Mouse (Mus musculus) neural tube, embryonic 12.5 days (tissue): ENCODE results near the gene Nfkb1. TPM values are rescaled to one million over a fixed set of nuclear protein-coding genes. Genes with fewer than 3 reads are reported as not detected.

Experiments
- ATAC-seq: fragments of 200-750 bp; cut with Nextera tagmentation; 2 replicates; pipeline ENCODE4 v1.8.0; 2017; ENCODE audit warnings: low read depth, mild to moderate bottlenecking, moderate TSS enrichment, moderate library complexity; ENCODE audit not compliant: low FRiP score
- H3K27ac ChIP-seq: fragments of 300-500 bp; sonication (generic); 2 replicates; pipeline ENCODE4 v1.5.1; 2016
- H3K27me3 ChIP-seq: fragments of 300-500 bp; sonication (generic); replicated peaks from 2 replicates; pipeline ENCODE4 v1.6.1; 2016; ENCODE audit warnings: mild to moderate bottlenecking
- H3K36me3 ChIP-seq: fragments of 300-500 bp; sonication (generic); 2 replicates; pipeline ENCODE4 v1.6.1; 2016; ENCODE audit warnings: mild to moderate bottlenecking
- H3K4me1 ChIP-seq: fragments of 300-500 bp; sonication (generic); 2 replicates; pipeline ENCODE4 v1.6.1; 2016
- H3K4me2 ChIP-seq: fragments of 300-500 bp; sonication (generic); replicated peaks from 2 replicates; pipeline ENCODE4 v1.6.1; 2016; ENCODE audit warnings: mild to moderate bottlenecking
- H3K4me3 ChIP-seq: fragments of 300-500 bp; sonication (generic); 2 replicates; pipeline ENCODE4 v1.5.1; 2016
- H3K9ac ChIP-seq: fragments of 300-500 bp; sonication (generic); 2 replicates; pipeline ENCODE4 v1.6.1; 2016; ENCODE audit warnings: mild to moderate bottlenecking
- H3K9me3 ChIP-seq: fragments of 300-500 bp; sonication (generic); 2 replicates; pipeline ENCODE4 v1.6.1; 2016; ENCODE audit warnings: mild to moderate bottlenecking
- WGBS: fragments of 180-500 bp; shearing (Covaris S2); methylation state at CpG from one replicate; pipeline ENCODE4 v1.1.7; 2016; 5-methylcytosine and 5-hydroxymethylcytosine counted together
- polyA plus RNA-seq: library from polyadenylated mRNA; unstranded; fragments of >200 nt; fragmentation: Nextera tagmentation; extraction: Ambion mirVana; gene quantifications from 2 replicates; pipeline ENCODE4 v1.2.1, GENCODE M21; 2016

Nfkb1 gene
- polyA plus RNA-seq, 1 experiment from 2014 or later = 12.1 TPM

DNA sequence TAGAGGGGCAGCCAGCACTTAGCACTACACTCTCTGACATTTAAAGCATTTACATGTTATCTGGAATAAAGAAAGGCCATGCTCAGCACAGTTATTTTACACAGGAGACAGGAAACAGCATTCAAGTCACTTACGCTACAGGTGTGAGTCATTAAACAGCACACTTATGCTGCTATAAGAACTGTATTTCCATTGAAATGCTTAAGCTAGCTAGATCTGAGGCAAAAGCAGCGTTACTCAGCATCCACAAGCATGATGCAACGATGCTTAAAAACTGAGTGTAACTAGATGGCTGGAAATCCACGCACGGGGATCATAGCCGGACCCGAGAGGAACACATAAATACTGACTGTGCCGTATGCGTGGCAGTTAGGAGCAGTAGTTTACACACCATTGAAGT, 84.3 kb downstream of the Nfkb1 start:
- Histone ChIP-seq H3K9me3 (no peaks in the 10 kb centered on the region), H3K4me3 (no peak overlapping the region), H3K4me2 (no peak overlapping the region), H3K27me3 (no peaks in the 10 kb centered on the region), H3K27ac (no peak overlapping the region), H3K36me3 (peaks cover 37% of the 10 kb centered on the region), H3K9ac (no peak overlapping the region), H3K4me1 (no peaks in the 10 kb centered on the region)
- no peak for ATAC-seq
- WGBS = 93% methylated on average over 9 of the region's 9 CpGs

GRCm38 (mm10) chr3:135606592-135606991, 84.8 kb downstream of the Nfkb1 start:
- no peak overlapping the region for H3K9ac ChIP-seq
- H3K4me2 ChIP-seq = no peak overlapping the region
- H3K9me3 ChIP-seq = no peaks in the 10 kb centered on the region
- H3K36me3 ChIP-seq = peaks cover 38% of the 10 kb centered on the region
- H3K27ac ChIP-seq = no peak overlapping the region
- no peaks in the 10 kb centered on the region for H3K4me1 ChIP-seq
- 87% methylated on average over 8 of the region's 8 CpGs for WGBS
- no peak for ATAC-seq
- H3K4me3 ChIP-seq = no peak overlapping the region
- H3K27me3 ChIP-seq = no peaks in the 10 kb centered on the region

- no peak overlapping the region for H3K4me2 ChIP-seq
- H3K4me1 ChIP-seq = no peaks in the 10 kb centered on the region
- H3K9ac ChIP-seq = no peak overlapping the region
- H3K4me3 ChIP-seq = no peak overlapping the region
- H3K27me3 ChIP-seq = no peaks in the 10 kb centered on the region
- no peak overlapping the region for H3K27ac ChIP-seq
- H3K9me3 ChIP-seq = no peaks in the 10 kb centered on the region
- 89% methylated on average over 4 of the region's 4 CpGs for WGBS
- ATAC-seq = no peak
- H3K36me3 ChIP-seq = peaks cover 41% of the 10 kb centered on the region
Measured at GRCm38 (mm10) chr3:135605474-135605873, 85.9 kb downstream of the Nfkb1 start.

DNA sequence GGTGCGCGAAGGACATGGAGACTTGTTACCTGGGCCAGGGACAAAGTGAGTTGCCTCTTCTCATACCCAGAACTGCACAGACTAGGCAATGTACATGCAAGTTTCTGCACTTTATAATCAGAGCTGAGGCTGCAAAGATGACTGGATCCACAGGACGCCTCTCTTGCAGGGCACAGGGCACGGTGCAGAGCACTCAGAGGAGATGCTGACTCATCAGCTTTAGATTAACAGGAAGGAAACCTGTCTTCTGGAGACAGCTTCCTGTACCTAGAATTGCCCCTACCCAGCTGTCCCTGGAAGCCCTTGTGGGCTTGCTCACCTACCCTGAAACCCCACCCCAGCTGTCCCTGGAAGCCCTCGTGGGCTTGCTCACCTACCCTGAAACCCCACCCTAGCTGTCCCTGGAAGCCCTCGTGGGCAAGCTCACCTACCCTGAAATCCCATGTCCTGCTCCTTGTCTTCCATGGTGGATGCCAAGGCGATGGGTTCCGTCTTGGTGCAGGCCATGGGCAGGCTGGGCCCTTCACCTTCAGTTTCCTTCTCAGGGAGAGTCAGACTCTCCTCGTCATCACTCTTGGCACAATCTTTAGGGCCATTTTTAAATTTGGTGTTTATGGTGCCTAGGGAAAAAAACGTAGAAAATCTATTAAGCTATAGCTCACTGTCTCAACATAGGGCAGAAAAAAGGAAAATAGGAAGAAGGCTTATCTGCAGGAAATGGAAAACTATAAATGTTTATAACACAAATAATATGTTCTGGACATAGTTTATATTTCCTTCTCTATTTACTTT, 86.5 kb downstream of the Nfkb1 start:
- Histone ChIP-seq H3K4me2 (no peak overlapping the region), H3K4me1 (no peaks in the 10 kb centered on the region), H3K9ac (no peak overlapping the region), H3K27ac (no peak overlapping the region), H3K36me3 (peaks cover 44% of the 10 kb centered on the region), H3K4me3 (no peak overlapping the region), H3K27me3 (no peaks in the 10 kb centered on the region), H3K9me3 (no peaks in the 10 kb centered on the region)
- 92% methylated on average over 10 of the region's 10 CpGs for WGBS
- no peak for ATAC-seq

- Histone ChIP-seq H3K36me3 (peaks cover 44% of the 10 kb centered on the region), H3K9ac (no peak overlapping the region), H3K27ac (no peak overlapping the region), H3K4me2 (no peak overlapping the region), H3K27me3 (no peaks in the 10 kb centered on the region), H3K4me3 (no peak overlapping the region), H3K9me3 (no peaks in the 10 kb centered on the region), H3K4me1 (no peaks in the 10 kb centered on the region)
- ATAC-seq = no peak
- WGBS = 87% methylated on average over 10 of the region's 10 CpGs
Measured at GRCm38 (mm10) chr3:135602731-135603130, 88.6 kb downstream of the Nfkb1 start.

- no peak overlapping the region for H3K4me2 ChIP-seq
- H3K27me3 ChIP-seq = no peaks in the 10 kb centered on the region
- no peaks in the 10 kb centered on the region for H3K4me1 ChIP-seq
- no peak overlapping the region for H3K9ac ChIP-seq
- H3K36me3 ChIP-seq = peaks cover 37% of the 10 kb centered on the region
- ATAC-seq = no peak
- no peak overlapping the region for H3K4me3 ChIP-seq
- 86% methylated on average over 3 of the region's 3 CpGs for WGBS
- H3K27ac ChIP-seq = no peak overlapping the region
- H3K9me3 ChIP-seq = no peaks in the 10 kb centered on the region
Measured at GRCm38 (mm10) chr3:135598355-135598754, 93.0 kb downstream of the Nfkb1 start.

DNA sequence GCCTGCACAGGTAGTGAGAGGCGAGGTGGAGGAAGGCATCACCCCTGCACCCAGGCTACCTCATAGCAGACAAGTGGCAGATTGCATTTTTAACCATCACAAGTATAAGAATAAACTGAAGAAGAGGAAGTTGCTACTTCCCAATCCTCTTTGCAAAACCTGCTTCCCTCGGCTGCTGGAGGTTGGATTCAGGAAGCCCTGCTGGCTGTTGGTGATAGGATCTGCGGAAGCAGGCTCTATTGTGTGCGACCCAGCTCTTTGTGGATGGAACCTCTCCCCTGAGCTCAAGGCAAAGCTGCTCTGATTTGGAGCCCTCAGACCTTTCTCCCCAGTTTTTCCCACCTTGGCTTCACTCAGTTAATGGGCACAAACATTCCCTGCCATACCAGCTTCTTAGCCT, 94.3 kb downstream of the Nfkb1 start:
- Histone ChIP-seq H3K27me3 (no peaks in the 10 kb centered on the region), H3K9ac (no peak overlapping the region), H3K9me3 (no peaks in the 10 kb centered on the region), H3K36me3 (peaks cover 33% of the 10 kb centered on the region), H3K4me1 (no peaks in the 10 kb centered on the region), H3K4me3 (no peak overlapping the region), H3K4me2 (no peak overlapping the region), H3K27ac (no peak overlapping the region)
- 83% methylated on average over 4 of the region's 4 CpGs for WGBS
- no peak for ATAC-seq

DNA sequence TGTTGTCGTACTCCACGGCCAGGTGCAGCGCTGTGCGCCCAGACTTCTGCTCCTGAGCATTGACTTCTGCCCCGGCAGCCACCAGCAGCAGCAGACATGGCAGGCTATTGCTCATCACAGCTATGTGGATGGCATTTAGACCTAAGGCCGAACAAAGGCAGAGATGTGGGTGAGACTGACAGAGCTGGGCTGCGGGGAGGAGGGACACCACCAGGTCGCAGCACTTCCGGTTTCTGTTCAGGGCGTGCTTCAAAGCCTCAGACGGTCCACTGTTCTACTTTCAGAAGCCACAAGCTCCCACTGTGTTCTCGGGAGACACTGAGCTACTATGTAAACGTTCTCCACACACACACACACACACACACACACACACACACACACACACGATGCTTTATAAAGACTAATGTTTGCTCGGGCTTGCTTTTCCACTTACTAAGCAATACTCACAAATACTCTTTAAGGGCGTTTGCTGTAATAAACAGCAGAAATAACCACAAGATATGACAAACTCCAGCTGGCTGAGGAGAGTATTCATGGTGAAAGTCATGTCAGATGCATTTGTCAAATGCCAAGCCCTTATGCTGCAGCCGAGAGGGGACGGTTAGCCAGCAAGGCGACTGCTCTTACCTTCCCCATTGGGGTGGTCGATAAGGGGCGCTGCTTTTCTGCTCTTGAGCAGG, 97.0 kb downstream of the Nfkb1 start:
- Histone ChIP-seq H3K4me3 (no peak overlapping the region), H3K9me3 (no peaks in the 10 kb centered on the region), H3K4me1 (no peaks in the 10 kb centered on the region), H3K27ac (no peak overlapping the region), H3K27me3 (no peaks in the 10 kb centered on the region), H3K4me2 (no peak overlapping the region), H3K9ac (no peak overlapping the region), H3K36me3 (peaks cover 42% of the 10 kb centered on the region)
- no peak for ATAC-seq
- 84% methylated on average over 21 of the region's 21 CpGs for WGBS

- Histone ChIP-seq H3K4me2 (no peak overlapping the region), H3K36me3 (peaks cover 62% of the 10 kb centered on the region), H3K4me1 (no peaks in the 10 kb centered on the region), H3K27me3 (no peaks in the 10 kb centered on the region), H3K27ac (no peak overlapping the region), H3K9ac (no peak overlapping the region), H3K9me3 (no peaks in the 10 kb centered on the region), H3K4me3 (no peak overlapping the region)
- ATAC-seq = no peak
- WGBS = 87% methylated on average over 4 of the region's 4 CpGs
Measured at GRCm38 (mm10) chr3:135592011-135592410, 99.3 kb downstream of the Nfkb1 start.

GRCm38 (mm10) chr3:135591376-135591775, 100.0 kb downstream of the Nfkb1 start:
- Histone ChIP-seq H3K36me3 (peaks cover 67% of the 10 kb centered on the region), H3K9me3 (no peaks in the 10 kb centered on the region), H3K9ac (no peak overlapping the region), H3K27me3 (no peaks in the 10 kb centered on the region), H3K4me1 (no peaks in the 10 kb centered on the region), H3K4me3 (no peak overlapping the region), H3K27ac (no peak overlapping the region), H3K4me2 (no peak overlapping the region)
- WGBS = 81% methylated on average over 5 of the region's 5 CpGs
- no peak for ATAC-seq

DNA sequence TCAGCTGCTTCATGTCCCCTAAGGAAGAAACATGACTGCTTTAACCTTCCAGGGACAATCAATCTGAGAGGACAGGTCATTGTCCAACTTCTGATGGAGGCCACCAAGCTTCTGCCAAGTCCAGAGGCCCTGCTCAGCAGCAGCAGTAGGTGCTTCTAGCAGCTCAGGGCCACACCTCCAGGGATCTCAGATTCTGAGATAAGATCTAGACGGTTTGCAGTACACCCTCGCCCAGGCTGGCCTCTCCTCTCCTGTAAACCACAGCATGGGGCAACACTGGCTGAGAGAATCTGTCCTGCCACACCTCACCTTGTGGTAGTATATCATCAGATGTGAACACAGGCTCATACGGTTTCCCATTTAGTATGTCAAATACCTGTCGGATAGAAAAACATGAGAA, 100.9 kb downstream of the Nfkb1 start:
- no peak overlapping the region for H3K4me3 ChIP-seq
- ATAC-seq = no peak
- no peak overlapping the region for H3K4me2 ChIP-seq
- H3K9ac ChIP-seq = no peak overlapping the region
- H3K9me3 ChIP-seq = no peaks in the 10 kb centered on the region
- no peaks in the 10 kb centered on the region for H3K27me3 ChIP-seq
- H3K36me3 ChIP-seq = peaks cover 70% of the 10 kb centered on the region
- H3K27ac ChIP-seq = no peak overlapping the region
- no peaks in the 10 kb centered on the region for H3K4me1 ChIP-seq
- 87% methylated on average over 4 of the region's 4 CpGs for WGBS

- no peaks in the 10 kb centered on the region for H3K27me3 ChIP-seq
- ATAC-seq = no peak
- H3K9me3 ChIP-seq = no peaks in the 10 kb centered on the region
- H3K36me3 ChIP-seq = peaks cover 59% of the 10 kb centered on the region
- no peak overlapping the region for H3K9ac ChIP-seq
- H3K4me3 ChIP-seq = no peak overlapping the region
- WGBS = 87% methylated on average over 4 of the region's 4 CpGs
- H3K4me2 ChIP-seq = no peak overlapping the region
- H3K27ac ChIP-seq = no peak overlapping the region
- peaks cover 5% of the 10 kb centered on the region; the same call in 1 of the 2 replicates for H3K4me1 ChIP-seq
Measured at GRCm38 (mm10) chr3:135586471-135586880, 104.9 kb downstream of the Nfkb1 start.

GRCm38 (mm10) chr3:135586060-135586459, 105.3 kb downstream of the Nfkb1 start:
- Histone ChIP-seq H3K27ac (no peak overlapping the region), H3K9ac (no peak overlapping the region), H3K36me3 (peaks cover 57% of the 10 kb centered on the region), H3K4me2 (no peak overlapping the region), H3K4me1 (peaks cover 9% of the 10 kb centered on the region; the same call in 1 of the 2 replicates), H3K27me3 (no peaks in the 10 kb centered on the region), H3K4me3 (no peak overlapping the region), H3K9me3 (no peaks in the 10 kb centered on the region)
- ATAC-seq = no peak
- 91% methylated on average over 2 of the region's 2 CpGs for WGBS
